Mouse (Mus musculus): Measurements from ENCODE around the gene Cyp2g1.
A peak's percentile ranks its signal among the peaks of the same experiment; 100 is the strongest.
"Not testable (repeated sequence)": the region's sequence is repeated elsewhere in the genome, so short reads cannot be mapped to it uniquely, and the experiment has no call there.

Gene Cyp2g1

GRCm38 (mm10) chr7:26808592-26808991, at the start of gene Cyp2g1:
Cyp2g1 (plus strand) TSS chr7:26808892.
- no peak for DNase-seq

- peak; percentile 47 for DNase-seq
Measured at GRCm38 (mm10) chr7:26767084-26767483, 41.6 kb upstream of the Cyp2g1 start.

DNA sequence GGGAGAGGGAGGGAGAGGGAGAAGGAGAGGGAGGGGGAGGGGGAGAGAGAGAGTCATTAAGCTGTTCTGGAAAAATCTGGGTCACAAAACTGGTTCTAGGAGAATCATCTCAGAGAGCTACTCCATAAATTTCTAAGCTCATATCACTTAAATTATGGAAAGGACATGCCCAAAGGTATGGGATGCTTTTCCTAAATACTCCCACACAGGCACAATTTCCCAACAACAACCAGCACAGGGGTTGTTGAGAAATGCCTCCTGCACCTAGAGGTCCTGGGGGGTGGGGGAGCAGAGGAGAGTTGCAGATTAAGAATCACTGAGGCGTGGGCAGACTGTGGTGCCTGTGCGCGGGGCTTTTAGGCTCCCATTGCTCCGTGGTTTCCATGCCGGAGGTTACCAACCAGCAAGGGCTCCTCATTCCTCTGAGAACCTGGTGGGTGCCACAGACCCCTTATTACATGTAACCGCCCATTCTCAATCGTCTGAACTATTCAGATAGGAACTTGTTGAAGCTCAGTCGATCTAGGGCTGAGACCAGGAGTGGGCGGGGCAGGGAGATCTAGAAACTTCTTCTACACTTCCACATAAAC, 38.7 kb upstream of the Cyp2g1 start:
- DNase-seq, result no peak

GRCm38 (mm10) chr7:26772866-26773586, 35.7 kb upstream of the Cyp2g1 start:
- DNase-seq, result peak; percentile 48

- DNase-seq, result peak; percentile 10
Measured at GRCm38 (mm10) chr7:26775866-26776265, 32.8 kb upstream of the Cyp2g1 start.

DNA sequence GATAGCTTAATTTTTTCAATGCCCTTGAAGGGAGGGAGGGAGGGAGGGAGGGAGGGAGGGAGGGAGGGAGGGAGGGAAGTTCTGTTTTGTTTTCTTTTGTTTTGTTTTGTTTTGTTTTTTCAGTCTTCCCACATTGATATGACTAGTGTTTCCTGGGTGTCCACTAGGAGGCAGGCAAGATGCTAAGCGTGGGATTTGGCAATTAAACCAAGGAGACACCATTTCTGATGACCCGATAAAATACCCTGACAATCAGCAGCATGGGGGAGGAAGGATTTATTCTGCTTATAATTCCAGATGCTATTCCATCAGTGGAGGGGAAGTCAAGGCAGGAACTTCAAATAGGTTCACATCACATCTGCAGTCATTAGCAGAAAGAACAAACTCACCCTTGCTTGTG, 30.9 kb upstream of the Cyp2g1 start:
- DNase-seq, result peak; percentile 18

GRCm38 (mm10) chr7:26778474-26778873, 30.2 kb upstream of the Cyp2g1 start:
- DNase-seq, result peak; percentile 61

GRCm38 (mm10) chr7:26779799-26780416, 28.8 kb upstream of the Cyp2g1 start:
- DNase-seq, result no peak

DNA sequence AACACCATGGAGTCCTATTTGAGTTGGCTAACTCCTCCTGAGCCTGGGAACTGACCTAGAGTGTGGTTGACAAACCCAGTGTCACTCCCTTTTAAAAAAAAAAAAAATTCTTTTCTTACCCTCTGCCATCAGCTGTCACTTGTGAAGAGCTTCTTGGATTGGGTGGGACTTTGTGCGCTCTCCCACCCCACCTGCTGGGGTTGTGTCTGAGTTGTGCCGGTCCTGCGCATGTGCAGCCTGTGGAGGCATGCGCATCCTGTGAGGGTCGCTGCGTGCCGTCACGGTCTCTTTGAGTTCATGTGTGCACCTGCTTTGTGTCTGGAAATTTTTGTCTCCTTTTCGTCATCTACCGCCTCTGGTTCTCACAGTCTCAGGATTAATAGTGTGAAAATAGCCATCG, 28.2 kb upstream of the Cyp2g1 start:
- DNase-seq, result no peak

- no peak for DNase-seq
Measured at GRCm38 (mm10) chr7:26780998-26781766, 27.5 kb upstream of the Cyp2g1 start.

GRCm38 (mm10) chr7:26781767-26782131, 26.9 kb upstream of the Cyp2g1 start:
- no peak for DNase-seq

DNA sequence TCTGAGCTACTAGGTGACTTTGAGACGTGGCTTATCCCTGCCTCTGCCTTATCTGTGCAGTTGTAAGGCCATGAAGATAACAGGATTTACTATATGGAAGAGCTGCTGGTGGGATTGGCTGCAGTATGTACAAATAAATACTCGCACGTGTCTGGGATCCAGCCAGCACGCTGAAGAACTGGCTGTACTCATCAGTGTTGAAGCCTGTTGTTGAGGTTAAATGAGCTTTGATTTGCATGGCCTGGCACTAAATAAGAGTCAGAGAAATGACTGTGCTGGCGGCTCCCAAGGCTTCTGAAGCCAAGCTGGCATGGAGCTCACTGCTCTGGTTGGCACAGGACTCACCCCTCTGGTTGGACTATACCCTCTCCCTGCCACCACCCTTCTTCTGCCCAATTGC, 25.5 kb upstream of the Cyp2g1 start:
- no peak for DNase-seq

GRCm38 (mm10) chr7:26786013-26786412, 22.7 kb upstream of the Cyp2g1 start:
- not testable (repeated sequence) for DNase-seq

DNA sequence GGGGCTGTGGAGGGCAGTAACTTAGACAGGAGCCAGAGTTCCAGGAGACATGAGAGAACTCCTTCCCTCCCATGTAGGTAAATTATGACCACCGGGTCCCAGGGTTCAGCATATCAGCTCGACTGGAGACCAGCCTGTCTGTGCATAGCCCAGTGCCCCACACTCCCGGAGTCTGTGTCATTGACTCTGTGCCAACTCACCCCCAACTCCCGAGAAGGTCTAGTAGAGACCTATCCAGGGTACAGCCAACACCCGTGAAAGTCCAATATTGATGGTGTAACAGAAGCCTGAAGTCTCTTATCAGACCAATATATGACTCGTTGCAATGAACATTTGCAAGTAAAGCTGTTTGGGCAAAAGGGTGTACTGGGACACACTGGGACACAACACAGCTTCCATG, 18.7 kb upstream of the Cyp2g1 start:
- DNase-seq, result no peak

GRCm38 (mm10) chr7:26800104-26800503, 8.6 kb upstream of the Cyp2g1 start:
- no peak for DNase-seq

- DNase-seq, result no peak
Measured at GRCm38 (mm10) chr7:26800996-26801395, 7.7 kb upstream of the Cyp2g1 start.

DNA sequence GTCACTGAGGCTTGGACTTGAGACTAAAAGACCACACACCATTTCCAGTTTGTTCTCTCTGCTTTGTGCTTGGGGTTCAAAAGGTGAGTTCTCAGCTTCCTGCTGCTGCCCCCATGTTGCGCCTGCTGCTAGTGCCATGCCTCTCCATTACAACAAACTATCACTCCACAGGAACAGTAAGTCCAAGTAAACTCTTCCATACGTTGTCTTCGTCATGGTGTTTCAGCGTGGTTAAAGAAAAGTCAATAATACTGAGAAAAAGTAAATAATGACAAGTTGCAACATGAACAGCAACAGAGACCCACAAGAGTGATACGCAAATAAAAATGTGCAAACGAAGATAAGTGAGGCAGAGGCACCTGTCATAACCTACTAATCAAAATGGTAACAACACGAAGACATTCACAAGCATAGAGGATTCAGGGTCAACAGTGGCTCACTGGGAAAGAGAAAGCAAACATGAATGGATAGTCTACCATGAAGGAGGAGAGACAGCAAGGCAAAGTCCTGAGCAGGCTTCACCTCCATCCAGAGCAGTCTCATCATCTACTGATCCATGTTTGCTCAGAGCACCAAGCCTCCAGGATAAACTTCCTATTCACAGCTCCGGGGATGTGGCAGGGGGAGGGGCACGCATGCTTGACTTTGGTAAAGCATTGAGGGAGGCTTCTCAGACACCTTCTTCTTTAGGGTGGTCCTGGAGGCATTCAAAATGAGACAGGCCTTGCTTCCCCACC, 23.0 kb downstream of the Cyp2g1 start:
- DNase-seq, result not testable (repeated sequence)

- DNase-seq, result not testable (repeated sequence)
Measured at GRCm38 (mm10) chr7:26832668-26833067, 24.0 kb downstream of the Cyp2g1 start.

DNA sequence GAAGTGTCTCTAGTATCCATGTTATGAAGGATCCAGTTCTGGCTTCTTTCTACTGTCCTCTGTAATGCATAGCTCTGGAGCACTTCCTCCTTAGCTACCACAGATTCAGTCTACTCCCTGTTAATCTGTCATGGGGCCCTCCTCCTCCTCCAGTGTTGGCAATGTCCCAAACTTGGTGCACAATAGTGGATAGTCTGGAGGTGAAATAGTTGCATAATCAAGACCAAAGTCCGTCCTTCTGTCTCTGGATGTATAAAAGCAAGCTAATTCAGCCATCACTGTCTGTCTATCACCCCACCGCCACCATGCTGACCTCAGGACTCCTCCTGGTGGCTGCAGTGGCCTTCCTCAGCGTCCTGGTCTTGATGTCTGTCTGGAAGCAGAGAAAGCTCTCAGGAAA, 26.4 kb downstream of the Cyp2g1 start, which contains the start of gene Cyp2a5:
Cyp2a5 (plus strand) TSS at position 247 of the 400 bp plus-strand sequence.
- DNase-seq, result not testable (repeated sequence)

DNA sequence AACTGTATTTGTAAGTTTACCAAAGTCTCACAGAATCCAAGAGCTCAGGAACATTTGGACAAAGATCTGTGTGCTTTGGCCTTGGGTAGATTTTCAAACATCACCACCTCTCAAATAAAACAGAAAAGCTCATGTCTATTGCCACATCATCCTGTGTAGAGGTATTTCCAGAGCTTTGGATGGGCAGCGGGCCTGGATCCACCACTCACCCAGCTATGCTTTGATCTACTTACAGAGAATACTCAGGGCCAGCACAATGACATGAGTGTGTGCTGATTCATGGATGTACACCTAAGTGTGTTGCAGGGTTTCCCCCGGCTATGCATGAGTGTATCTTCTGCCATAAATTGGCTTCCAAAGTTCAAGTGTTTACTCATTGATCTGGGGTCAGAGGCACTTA, 34.7 kb downstream of the Cyp2g1 start:
- not testable (repeated sequence) for DNase-seq

- DNase-seq, result not testable (repeated sequence)
Measured at GRCm38 (mm10) chr7:26850063-26850462, 41.4 kb downstream of the Cyp2g1 start.
